Mouse (Mus musculus) MEL (cell line): ENCODE measurements around the gene Ttc39d. TPM values are rescaled to one million over a fixed set of nuclear protein-coding genes. Genes with fewer than 3 reads are reported as not detected.

Experiments used
- DNase-seq: peaks from one replicate; pipeline ENCODE4 v3.0.0; 2011; ENCODE audit warnings: low read depth, low spot score
- H3K27ac ChIP-seq: 2 replicates; pipeline ENCODE4 v1.5.1; 2012; ENCODE audit warnings: low read depth, mild to moderate bottlenecking, control low read depth, low read length, moderate library complexity; ENCODE audit not compliant: control insufficient read depth
- H3K27me3 ChIP-seq, 2 experiments: fragments of 150-350 bp in 1 of 2; sonication (generic) in 1 of 2; 2 replicates each; pipeline ENCODE4 v1.6.1; 2012; ENCODE audit warnings: low read length in 2 of 2, mild to moderate bottlenecking in 2 of 2, improper control_type of control experiment in 1 of 2, moderate library complexity in 1 of 2; ENCODE audit not compliant: insufficient read depth in 2 of 2, control insufficient read depth in 1 of 2
- H3K36me3 ChIP-seq, 2 experiments: 2 replicates each; pipeline ENCODE4 v1.6.1; 2012 to 2014; ENCODE audit warnings: low read length in 2 of 2, improper control_type of control experiment in 1 of 2, inconsistent platforms in 1 of 2, mild to moderate bottlenecking in 1 of 2; ENCODE audit not compliant: insufficient read depth in 2 of 2, control insufficient read depth in 1 of 2
- H3K4me1 ChIP-seq, 2 experiments: fragments of 150-350 bp in 1 of 2; sonication (generic) in 1 of 2; 2 replicates each; pipeline ENCODE4 v1.6.1; 2012; ENCODE audit warnings: low read length in 2 of 2, improper control_type of control experiment in 1 of 2, mild to moderate bottlenecking in 1 of 2; ENCODE audit not compliant: insufficient read depth in 2 of 2, control insufficient read depth in 1 of 2
- H3K4me3 ChIP-seq, 2 experiments: fragments of 150-350 bp in 1 of 2; sonication (generic) in 1 of 2; 2 replicates each; pipeline ENCODE4 v1.5.1; 2012; ENCODE audit warnings: low read depth in 2 of 2, low read length in 2 of 2, mild to moderate bottlenecking in 2 of 2, moderate library complexity in 2 of 2, control low read depth in 1 of 2, improper control_type of control experiment in 1 of 2; ENCODE audit not compliant: control insufficient read depth in 1 of 2, insufficient read depth in 1 of 2
- H3K79me2 ChIP-seq: 2 replicates; pipeline ENCODE4 v1.6.1; 2012; ENCODE audit warnings: mild to moderate bottlenecking, low read length, moderate library complexity; ENCODE audit not compliant: control insufficient read depth, poor library complexity, insufficient read depth
- H3K9ac ChIP-seq: 2 replicates; pipeline ENCODE4 v1.6.1; 2012; ENCODE audit warnings: low read depth, mild to moderate bottlenecking, control low read depth, low read length, moderate library complexity; ENCODE audit not compliant: control insufficient read depth, poor library complexity, severe bottlenecking
- H3K9me3 ChIP-seq: fragments of 150-350 bp; sonication (generic); replicated peaks from 2 replicates; pipeline ENCODE4 v1.6.1; 2012; ENCODE audit warnings: mild to moderate bottlenecking, low read length, improper control_type of control experiment, moderate library complexity; ENCODE audit not compliant: insufficient read depth
- BHLHE40 ChIP-seq: IDR thresholded peaks from 2 replicates; pipeline ENCODE4 v1.6.1; 2012; ENCODE audit warnings: low read depth, mild to moderate bottlenecking, inconsistent platforms, low read length, improper control_type of control experiment, borderline replicate concordance
- CHD2 ChIP-seq: IDR thresholded peaks from 2 replicates; pipeline ENCODE4 v1.6.1; 2011; ENCODE audit warnings: low read length, improper control_type of control experiment
- E2F4 ChIP-seq: IDR thresholded peaks from 2 replicates; pipeline ENCODE4 v1.6.1; 2011; ENCODE audit warnings: low read depth, low read length, improper control_type of control experiment, borderline replicate concordance
- ELF1 ChIP-seq: IDR thresholded peaks from 2 replicates; pipeline ENCODE4 v1.6.1; 2014; ENCODE audit warnings: low read depth, mild to moderate bottlenecking, inconsistent platforms, low read length, improper control_type of control experiment, moderate library complexity
- ETS1 ChIP-seq: IDR thresholded peaks from 2 replicates; pipeline ENCODE4 v1.6.1; 2012; ENCODE audit warnings: low read depth, mild to moderate bottlenecking, inconsistent platforms, low read length, improper control_type of control experiment, moderate library complexity
- GABPA ChIP-seq: IDR thresholded peaks from 2 replicates; pipeline ENCODE4 v1.6.1; 2012; ENCODE audit warnings: low read depth, mild to moderate bottlenecking, inconsistent platforms, low read length, improper control_type of control experiment, moderate library complexity
- HCFC1 ChIP-seq: IDR thresholded peaks from 2 replicates; pipeline ENCODE4 v1.6.1; 2012; ENCODE audit warnings: low read depth, mild to moderate bottlenecking, inconsistent platforms, low read length, improper control_type of control experiment, moderate library complexity
- KAT2A ChIP-seq: conservative IDR thresholded peaks from 2 replicates; pipeline ENCODE4 v1.6.1; 2012; ENCODE audit warnings: low read depth, low read length, improper control_type of control experiment, inconsistent platforms
- MAFK ChIP-seq: IDR thresholded peaks from 2 replicates; pipeline ENCODE4 v1.6.1; 2011; ENCODE audit warnings: low read depth, mild to moderate bottlenecking, low read length, improper control_type of control experiment, borderline replicate concordance
- MAX ChIP-seq: IDR thresholded peaks from 2 replicates; pipeline ENCODE4 v1.6.1; 2011; ENCODE audit warnings: low read length, improper control_type of control experiment
- MAZ ChIP-seq: IDR thresholded peaks from 2 replicates; pipeline ENCODE4 v1.6.1; 2012; ENCODE audit warnings: low read depth, mild to moderate bottlenecking, inconsistent platforms, low read length, improper control_type of control experiment
- MXI1 ChIP-seq: IDR thresholded peaks from 2 replicates; pipeline ENCODE4 v1.6.1; 2011; ENCODE audit warnings: mild to moderate bottlenecking, low read depth, low read length, improper control_type of control experiment
- MYB ChIP-seq: IDR thresholded peaks from 2 replicates; pipeline ENCODE4 v1.6.1; 2011; ENCODE audit warnings: mild to moderate bottlenecking, low read depth, low read length, improper control_type of control experiment
- MYC ChIP-seq: IDR thresholded peaks from 2 replicates; pipeline ENCODE4 v1.6.1; 2011; ENCODE audit warnings: low read depth, mild to moderate bottlenecking, low read length, improper control_type of control experiment, moderate library complexity
- NELFE ChIP-seq: IDR thresholded peaks from 2 replicates; pipeline ENCODE4 v1.6.1; 2011; ENCODE audit warnings: low read depth, low read length, improper control_type of control experiment
- POLR2AphosphoS2 ChIP-seq: IDR thresholded peaks from 2 replicates; pipeline ENCODE4 v1.6.1; 2011; ENCODE audit warnings: low read length, improper control_type of control experiment
- POLR2AphosphoS5 ChIP-seq: IDR thresholded peaks from 2 replicates; pipeline ENCODE4 v1.6.1; 2012; ENCODE audit warnings: low read depth, borderline replicate concordance, mild to moderate bottlenecking, inconsistent platforms, low read length, moderate library complexity, mixed read lengths
- RCOR1 ChIP-seq: IDR thresholded peaks from 2 replicates; pipeline ENCODE4 v1.6.1; 2012; ENCODE audit warnings: low read depth, mild to moderate bottlenecking, inconsistent platforms, low read length, improper control_type of control experiment
- SIN3A ChIP-seq: IDR thresholded peaks from 2 replicates; pipeline ENCODE4 v1.6.1; 2012; ENCODE audit warnings: low read length, improper control_type of control experiment, inconsistent platforms
- SMC3 ChIP-seq: IDR thresholded peaks from 2 replicates; pipeline ENCODE4 v1.6.1; 2011; ENCODE audit warnings: low read depth, low read length, improper control_type of control experiment
- TAL1 ChIP-seq: IDR thresholded peaks from 2 replicates; pipeline ENCODE4 v1.6.1; 2012; ENCODE audit warnings: mild to moderate bottlenecking, inconsistent platforms, low read length, moderate library complexity, mixed read lengths
- TBP ChIP-seq: IDR thresholded peaks from 2 replicates; pipeline ENCODE4 v1.8.0; 2011; ENCODE audit warnings: low read depth, low read length, improper control_type of control experiment
- TCF12 ChIP-seq: IDR thresholded peaks from 2 replicates; pipeline ENCODE4 v1.6.1; 2014; ENCODE audit warnings: low read depth, mild to moderate bottlenecking, inconsistent platforms, low read length, improper control_type of control experiment, moderate library complexity
- UBTF ChIP-seq: IDR thresholded peaks from 2 replicates; pipeline ENCODE4 v1.6.1; 2012; ENCODE audit warnings: low read depth, mild to moderate bottlenecking, inconsistent platforms, low read length, improper control_type of control experiment, moderate library complexity, borderline replicate concordance; ENCODE audit not compliant: insufficient read depth
- USF1 ChIP-seq: IDR thresholded peaks from 2 replicates; pipeline ENCODE4 v1.6.1; 2014; ENCODE audit warnings: low read depth, mild to moderate bottlenecking, inconsistent platforms, low read length, improper control_type of control experiment, moderate library complexity
- USF2 ChIP-seq, 2 experiments: IDR thresholded peaks; 2 replicates each; pipeline ENCODE4 v1.6.1; 2011 to 2012; ENCODE audit warnings: improper control_type of control experiment in 2 of 2, low read length in 2 of 2, borderline replicate concordance in 1 of 2, inconsistent platforms in 1 of 2, low read depth in 1 of 2, mild to moderate bottlenecking in 1 of 2; ENCODE audit not compliant: insufficient read depth in 1 of 2
- ZC3H11A ChIP-seq: IDR thresholded peaks from 2 replicates; pipeline ENCODE4 v1.6.1; 2012; ENCODE audit warnings: low read depth, mild to moderate bottlenecking, inconsistent platforms, low read length, improper control_type of control experiment
- ZKSCAN1 ChIP-seq: IDR thresholded peaks from 2 replicates; pipeline ENCODE4 v1.6.1; 2012; ENCODE audit warnings: low read depth, mild to moderate bottlenecking, inconsistent platforms, low read length, improper control_type of control experiment, moderate library complexity
- ZMIZ1 ChIP-seq: IDR thresholded peaks from 2 replicates; pipeline ENCODE4 v1.6.1; 2012; ENCODE audit warnings: low read depth, mild to moderate bottlenecking, inconsistent platforms, low read length, improper control_type of control experiment, moderate library complexity
- ZNF384 ChIP-seq: IDR thresholded peaks from 2 replicates; pipeline ENCODE4 v1.6.1; 2012; ENCODE audit warnings: low read depth, mild to moderate bottlenecking, inconsistent platforms, low read length, improper control_type of control experiment
- polyA plus RNA-seq, 2 experiments: library from polyadenylated mRNA; stranded (reverse) in 1 of 2; unstranded in 1 of 2; fragments of >175 nt in 1 of 2; fragments of >200 nt in 1 of 2; gene quantifications; 2 replicates each; pipeline versions ENCODE4 v1.2.1 to v1.2.4; 2012; ENCODE audit warnings: low replicate concordance in 2 of 2, low read depth in 1 of 2; ENCODE audit not compliant: insufficient read length in 2 of 2, insufficient read depth in 1 of 2, missing spikeins in 1 of 2
- total RNA-seq: library from RNA; depleted of rRNA; stranded (reverse); fragments of 300-350 nt; gene quantifications from 2 replicates; pipeline ENCODE4 v1.2.3, GENCODE M21; 2012

The Ttc39d gene
- total and polyA plus RNA-seq, 3 experiments, result not detected

- Histone ChIP-seq H3K27ac (no peak overlapping the region), H3K27me3 (no peaks in the 10 kb centered on the region), H3K79me2 (no peaks in the 10 kb centered on the region), H3K4me3 (no peak overlapping the region), H3K9me3 (no peaks in the 10 kb centered on the region), H3K36me3 (peaks cover 2 to 19% of the 10 kb centered on the region in 2 experiments; a peak in 3 of 4 replicates), H3K9ac (no peak overlapping the region), H3K4me1 (peaks cover 15 to 23% of the 10 kb centered on the region in 2 experiments)
- DNase-seq, result no peak
- no peak for TF ChIP-seq USF1
- TF ChIP-seq RCOR1, result no peak
- TF ChIP-seq MYB, result no peak
- TF ChIP-seq ZC3H11A, result no peak
- no peak for TF ChIP-seq USF2 (IDR thresholded peaks at IDR 0.05; ENCODE audit: borderline replicate concordance in 1 of 2, insufficient read depth in 1 of 2, low read depth in 1 of 2, low read length in 2 of 2)
- no peak for TF ChIP-seq MYC
- no peak for TF ChIP-seq BHLHE40
- TF ChIP-seq CHD2, result no peak
- TF ChIP-seq KAT2A, result no peak
- no peak for TF ChIP-seq TCF12
- TF ChIP-seq NELFE, result no peak
- TF ChIP-seq ZNF384, result no peak
- TF ChIP-seq POLR2AphosphoS2, result no peak
- TF ChIP-seq MXI1, result no peak
- TF ChIP-seq SIN3A, result no peak
- no peak for TF ChIP-seq E2F4
- TF ChIP-seq POLR2AphosphoS5, result no peak
- TF ChIP-seq GABPA, result no peak
- no peak for TF ChIP-seq ZMIZ1
Observed at GRCm38 (mm10) chr17:80237475-80237874, 30.2 kb downstream of the Ttc39d start.

GRCm38 (mm10) chr17:80241594-80241993 is 34.3 kb downstream of the Ttc39d start:
- no peak for DNase-seq
- Histone ChIP-seq H3K9ac (no peak overlapping the region), H3K27ac (no peak overlapping the region), H3K36me3 (peaks cover 0 to 2% of the 10 kb centered on the region in 2 experiments; a peak in 1 of 4 replicates), H3K4me1 (no peaks in the 10 kb centered on the region), H3K27me3 (no peaks in the 10 kb centered on the region), H3K79me2 (no peaks in the 10 kb centered on the region), H3K9me3 (no peaks in the 10 kb centered on the region), H3K4me3 (no peak overlapping the region)
- TF ChIP-seq SMC3 (no peak), POLR2AphosphoS5 (no peak), ZMIZ1 (no peak), NELFE (no peak), TBP (no peak), MAX (no peak), E2F4 (no peak), MAZ (no peak), MAFK (no peak), ZKSCAN1 (no peak), TAL1 (no peak), POLR2AphosphoS2 (no peak), ZNF384 (no peak), UBTF (no peak), MYB (no peak), ELF1 (no peak), BHLHE40 (no peak), ETS1 (no peak), RCOR1 (no peak), HCFC1 (no peak)
